Mouse (Mus musculus): ENCODE results near the gene Lmntd1.

GRCm38 (mm10) chr6:145338571-145339294 lies 275.4 kb downstream of the Lmntd1 start:
- TF ChIP-seq GATA1 (IDR thresholded peaks at IDR 0.05; ENCODE audit: borderline replicate concordance, low read length) (no peak), FLI1 (IDR thresholded peaks at IDR 0.05; ENCODE audit: low read length) (no peak)
